Mouse (Mus musculus): ENCODE measurements at regions not wholly inside any gene's neighbourhood (a gene's known extent, or its start where the extent isn't known, plus 50 kb on each side); places are given as distances from the start of the nearest gene placed in this dataset.
"Not testable (repeated sequence)": the region's sequence is repeated elsewhere in the genome, so short reads cannot be mapped to it uniquely, and the experiment has no call there.

DNA sequence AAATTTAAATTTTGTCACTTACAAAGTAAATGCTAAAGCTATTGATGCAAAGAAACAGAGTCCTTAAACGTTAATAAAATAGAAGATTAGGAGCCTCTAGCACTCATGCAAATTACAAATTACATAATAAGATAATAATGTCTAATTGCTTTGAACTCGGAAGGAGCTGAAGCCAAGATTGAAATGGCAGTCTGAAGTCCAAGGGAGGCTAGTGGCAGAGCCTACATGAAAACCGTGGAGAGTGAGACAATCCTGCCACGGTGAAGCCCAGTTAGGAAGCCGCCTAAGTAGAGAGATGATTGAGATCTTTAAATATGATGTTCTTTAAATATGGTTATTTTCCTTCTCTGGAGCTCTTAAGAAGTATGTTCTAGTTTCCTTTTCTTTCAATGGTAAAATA lies 260.0 kb downstream of the Nfkbiz start:
- no peak for DNase-seq

GRCm38 (mm10) chr16:55575609-55576283 lies 263.0 kb downstream of the Nfkbiz start:
- DNase-seq, result not testable (repeated sequence)

GRCm38 (mm10) chr16:55571106-55571505 lies 267.6 kb downstream of the Nfkbiz start:
- peak; percentile 8 to 40 for DNase-seq

GRCm38 (mm10) chr16:55570097-55570496 lies 268.6 kb downstream of the Nfkbiz start:
- no peak for DNase-seq

GRCm38 (mm10) chr16:55555821-55556535 lies 258.2 kb upstream of the Zpld1 start:
- DNase-seq, result no peak

GRCm38 (mm10) chr16:55555224-55555623 lies 257.4 kb upstream of the Zpld1 start:
- peak in 1 of 2 experiments; percentile 18 for DNase-seq

GRCm38 (mm10) chr16:55553896-55554295 lies 256.1 kb upstream of the Zpld1 start:
- no peak for DNase-seq

DNA sequence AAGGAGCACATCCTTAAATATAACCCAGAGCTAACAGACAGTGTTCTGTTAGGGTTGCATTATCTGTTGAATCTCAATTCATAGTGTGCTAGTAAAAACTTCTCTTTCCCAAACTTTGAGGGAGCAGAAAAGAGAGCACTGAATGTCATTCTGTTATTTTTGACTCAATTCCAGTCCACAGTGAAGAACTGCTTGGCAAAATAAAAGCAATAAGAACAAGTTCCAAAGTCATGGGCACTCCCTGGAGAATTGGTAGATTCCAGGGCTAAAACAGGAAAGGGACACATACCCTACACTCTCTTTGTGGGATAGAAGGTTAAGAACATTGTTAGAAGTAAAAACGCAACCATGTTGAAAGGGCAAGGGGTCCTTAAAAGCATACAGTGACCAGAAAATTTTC lies 253.6 kb upstream of the Zpld1 start:
- DNase-seq, result no peak

DNA sequence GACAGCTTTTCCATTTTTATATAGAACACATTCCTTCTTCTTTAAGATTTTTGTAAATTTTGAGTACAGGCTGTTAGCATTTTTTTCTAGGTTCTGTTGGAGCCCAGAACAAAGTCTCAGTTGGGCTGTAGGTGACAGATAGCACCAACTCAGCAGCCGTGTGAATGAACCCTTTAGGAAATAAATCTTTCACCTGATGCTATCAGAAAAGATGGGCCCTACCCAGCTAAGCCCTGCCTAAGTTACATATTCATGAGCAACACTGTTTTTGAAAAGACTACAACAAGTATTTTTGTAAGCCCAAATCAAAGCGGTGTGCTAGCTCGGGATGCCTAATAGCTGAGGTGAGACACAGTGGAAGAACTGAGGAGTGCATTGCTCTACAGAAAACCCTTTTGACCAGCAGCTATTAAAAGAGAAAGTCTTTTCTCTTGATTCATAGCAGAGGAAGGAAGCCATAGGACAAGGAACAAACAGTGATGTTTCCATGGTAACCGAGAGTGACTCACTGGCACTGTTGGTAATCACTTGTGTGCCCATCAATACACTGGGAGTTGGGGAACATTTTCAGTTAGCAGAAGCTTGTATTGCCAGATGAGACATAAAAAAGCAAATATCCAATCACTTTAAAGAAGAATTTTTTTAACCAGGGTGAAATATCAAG lies 253.0 kb upstream of the Zpld1 start:
- DNase-seq, result peak in 1 of 2 experiments; percentile 18

DNA sequence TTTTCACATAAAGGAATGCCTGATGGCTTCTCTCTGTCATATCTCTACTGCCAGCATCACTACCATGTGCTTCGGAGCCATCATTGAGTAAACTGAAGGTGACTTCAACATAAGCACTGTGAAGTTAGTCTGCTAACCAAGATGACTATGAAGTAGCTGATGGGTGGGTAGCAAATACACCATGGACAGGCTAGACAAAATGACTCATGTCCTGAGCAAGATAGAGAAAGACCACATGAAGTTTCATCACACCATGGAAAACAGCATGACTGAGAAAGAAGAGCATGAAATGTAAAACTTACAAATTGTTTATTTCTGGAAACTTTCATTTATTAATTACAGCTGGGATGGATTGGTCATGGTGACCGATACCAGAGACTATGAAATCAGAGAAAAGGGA lies 249.3 kb upstream of the Zpld1 start:
- no peak for DNase-seq

DNA sequence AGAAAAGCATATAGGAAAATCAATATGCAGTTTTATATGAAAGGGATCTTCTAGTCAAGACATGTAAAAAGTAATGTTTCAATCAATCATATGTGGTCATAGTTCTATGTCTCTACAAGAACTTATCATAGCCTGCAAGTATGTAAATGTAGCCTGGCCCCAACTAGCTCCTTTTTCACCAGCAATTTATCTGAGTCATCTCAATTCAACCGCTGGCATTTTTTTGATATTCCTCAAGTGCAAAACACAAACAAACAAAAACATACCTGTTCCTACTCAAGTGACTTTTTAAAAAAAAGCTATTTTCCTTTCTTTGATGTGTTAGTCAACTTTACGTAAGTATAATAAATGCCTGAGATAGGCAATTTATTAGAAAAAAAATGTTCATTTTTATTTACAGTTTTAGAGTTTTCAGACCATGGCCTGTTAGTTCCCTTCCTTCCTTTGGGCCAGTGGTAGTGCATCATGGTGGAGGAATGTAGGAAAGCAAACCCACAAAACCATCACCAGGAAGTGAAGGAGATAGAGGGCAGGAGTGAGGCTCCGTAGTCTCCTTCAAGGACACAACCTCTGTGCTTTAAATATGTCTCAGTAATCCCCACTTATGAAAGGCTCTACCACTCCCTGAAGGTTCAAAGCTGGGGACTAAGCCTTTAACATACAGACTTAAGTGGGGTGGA lies 242.7 kb upstream of the Zpld1 start:
- DNase-seq, result no peak

- DNase-seq, result no peak
These were observed 241.4 kb upstream of the Zpld1 start for GRCm38 (mm10) chr16:55539179-55539578.

- DNase-seq, result no peak
These were observed 239.8 kb upstream of the Zpld1 start for GRCm38 (mm10) chr16:55537548-55537947.

- no peak for DNase-seq
These were observed 234.9 kb upstream of the Zpld1 start for GRCm38 (mm10) chr16:55532686-55533085.

GRCm38 (mm10) chr16:55530844-55531243 lies 233.1 kb upstream of the Zpld1 start:
- no peak for DNase-seq

GRCm38 (mm10) chr16:55527680-55528079 lies 229.9 kb upstream of the Zpld1 start:
- no peak for DNase-seq

- DNase-seq, result no peak
These were observed 228.6 kb upstream of the Zpld1 start for GRCm38 (mm10) chr16:55526230-55526842.

GRCm38 (mm10) chr16:55523264-55523663 lies 225.5 kb upstream of the Zpld1 start:
- DNase-seq, result no peak

GRCm38 (mm10) chr16:55522283-55522682 lies 224.5 kb upstream of the Zpld1 start:
- no peak for DNase-seq

DNA sequence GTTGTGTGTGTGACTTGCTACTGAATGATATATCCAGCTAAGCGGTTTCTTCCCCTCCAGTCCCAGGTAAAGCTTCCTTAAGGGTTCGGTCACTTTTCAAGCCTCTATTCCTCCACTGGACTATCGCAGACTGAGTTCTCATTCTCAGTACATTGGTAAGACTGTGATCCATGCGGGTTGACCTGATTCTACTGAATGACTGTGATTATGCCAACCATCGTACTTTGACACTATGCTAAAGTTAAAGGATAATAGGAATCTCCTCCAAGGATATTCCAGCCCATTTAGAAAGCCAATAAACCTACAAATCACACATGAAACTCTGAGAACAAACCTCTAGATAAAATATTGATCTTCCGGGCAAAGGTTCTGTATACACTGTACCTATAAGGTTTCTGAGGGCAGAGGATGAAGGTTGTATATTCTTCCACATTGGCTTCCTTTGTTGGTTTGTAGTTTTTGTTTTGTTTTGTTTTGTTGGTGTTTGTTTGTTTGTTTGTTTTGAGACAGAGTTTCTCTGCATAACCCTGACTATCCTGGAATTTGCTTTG lies 223.7 kb upstream of the Zpld1 start:
- no peak for DNase-seq

DNA sequence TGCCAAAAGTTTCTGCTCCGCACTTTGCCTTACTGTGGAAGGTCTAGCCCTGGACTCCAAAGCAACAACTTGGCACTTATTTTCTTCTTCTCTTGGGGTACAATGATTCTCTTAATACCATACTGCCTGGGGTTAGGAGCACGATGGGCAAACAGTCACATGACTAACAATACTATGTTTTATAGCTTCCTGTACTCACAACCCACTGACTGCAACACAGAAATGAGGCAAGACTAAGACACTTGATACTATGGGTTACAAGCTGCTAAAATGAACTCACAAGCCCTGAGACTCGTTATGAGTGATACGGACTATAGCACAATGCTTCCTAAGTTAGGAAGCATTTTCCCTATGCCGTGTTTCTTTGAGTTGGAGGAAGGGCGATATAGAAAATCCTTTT lies 222.3 kb upstream of the Zpld1 start:
- no peak for DNase-seq

DNA sequence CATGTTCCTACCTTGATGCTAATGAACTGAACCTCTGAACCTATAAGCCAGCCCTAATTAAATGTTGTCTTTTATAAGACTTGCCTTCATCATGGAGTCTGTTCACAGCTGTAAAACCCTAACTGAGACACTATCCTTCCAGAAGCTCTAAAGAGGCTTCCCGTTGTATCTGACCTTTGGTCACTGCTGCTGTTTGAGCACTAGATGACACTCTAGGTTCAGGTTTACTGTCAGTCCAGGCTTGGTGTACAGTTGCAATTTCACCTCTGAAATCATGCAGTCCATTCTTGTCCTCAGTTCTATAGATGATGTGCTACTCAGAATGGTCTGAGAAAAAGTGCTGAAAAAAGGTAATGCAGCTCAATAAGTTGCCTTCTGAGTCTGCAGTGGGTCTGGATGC lies 221.9 kb upstream of the Zpld1 start:
- peak in 1 of 2 experiments; percentile 17 for DNase-seq

DNA sequence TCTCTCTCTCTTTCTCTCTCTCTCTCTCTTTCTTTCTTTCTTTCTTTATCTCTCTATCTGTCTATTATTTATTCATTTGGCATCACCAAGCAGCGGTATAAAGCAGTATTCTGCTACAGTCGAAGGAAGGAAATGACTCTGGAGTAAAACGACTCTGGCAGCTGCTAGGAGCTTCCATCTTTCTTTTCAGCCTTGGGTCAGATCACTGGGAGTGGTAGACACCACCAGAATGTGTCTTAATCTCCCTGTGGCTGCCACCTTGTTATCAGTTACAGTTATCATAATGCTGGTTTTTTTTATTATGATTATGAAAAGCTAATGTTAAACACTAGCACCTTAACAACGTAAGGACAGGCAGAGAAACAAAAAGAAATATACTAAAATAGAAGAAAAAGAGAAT lies 219.2 kb upstream of the Zpld1 start:
- DNase-seq, result no peak
